Mouse (Mus musculus): ENCODE measurements at regions not wholly inside any gene's neighbourhood (a gene's known extent, or its start where the extent isn't known, plus 50 kb on each side); places are given as distances from the start of the nearest gene placed in this dataset.

- no peak for DNase-seq (ENCODE audit: low spot score)
Observed at GRCm38 (mm10) chr10:30259716-30260115, 59.4 kb upstream of the Cenpw start.

- no peak for DNase-seq (ENCODE audit: low spot score)
Observed at GRCm38 (mm10) chr10:30257889-30258288, 57.5 kb upstream of the Cenpw start.
